Mouse (Mus musculus): Measurements from ENCODE around the gene Fbxw9.
"Not testable (repeated sequence)": the region's sequence is repeated elsewhere in the genome, so short reads cannot be mapped to it uniquely, and the experiment has no call there.

Gene Fbxw9

DNA sequence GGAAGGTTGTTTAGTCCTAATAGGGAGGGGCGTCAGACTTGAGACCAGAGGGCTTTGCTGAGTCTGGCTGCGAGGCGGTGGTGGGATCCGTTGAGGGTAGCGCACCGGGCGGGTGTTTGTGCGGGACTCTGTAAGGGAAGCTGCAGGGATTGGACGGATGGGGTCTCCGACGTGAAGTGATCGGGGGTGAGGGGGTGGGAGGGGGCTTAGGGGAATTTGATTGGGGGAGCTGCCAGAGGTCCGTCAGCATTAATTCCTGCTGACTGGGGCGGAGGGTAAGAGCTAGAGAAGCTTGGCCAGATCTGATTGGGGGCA lies 22.5 kb upstream of the Fbxw9 start:
- DNase-seq (ENCODE audit: low spot score): no peak

DNA sequence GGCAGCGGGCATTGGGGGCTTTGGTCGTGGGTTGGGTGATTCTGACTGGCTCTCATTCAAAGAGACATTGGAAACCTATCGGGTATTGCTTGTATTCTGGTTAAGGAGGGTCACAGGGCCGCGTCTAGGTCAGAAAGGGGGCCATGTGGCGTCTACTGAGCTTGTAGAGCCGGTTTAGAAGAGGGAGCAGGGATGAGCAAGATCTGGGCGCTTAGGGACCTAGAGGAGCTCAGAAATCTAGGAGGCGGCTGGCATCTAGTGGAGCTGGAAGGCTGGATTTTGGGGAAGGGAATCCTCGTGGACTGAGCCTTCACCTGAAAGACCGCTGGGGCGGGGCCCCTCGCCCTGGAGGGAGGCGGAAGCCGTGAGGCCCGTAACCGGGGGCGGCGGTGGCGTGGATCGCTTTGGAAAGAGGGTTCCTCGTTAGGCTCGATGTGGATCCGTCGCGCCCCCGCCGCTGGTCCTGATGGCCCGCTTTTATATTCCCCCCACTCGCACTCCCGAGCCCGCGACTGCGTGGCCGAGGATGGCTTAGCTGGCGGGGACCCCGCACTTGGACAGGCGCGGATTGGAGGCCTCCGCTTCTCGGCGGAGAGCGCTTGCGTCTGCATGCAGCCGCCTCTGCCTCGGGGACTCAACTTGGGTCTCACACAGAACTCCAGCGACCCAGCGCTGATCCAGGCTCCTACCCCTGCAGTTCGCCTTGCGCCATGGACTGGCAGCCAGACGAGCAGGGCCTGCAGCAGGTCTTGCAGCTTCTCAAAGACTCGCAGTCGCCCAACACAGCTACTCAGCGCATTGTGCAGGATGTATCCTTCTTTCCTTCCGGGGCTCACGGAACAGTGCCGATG lies 21.9 kb upstream of the Fbxw9 start:
- peak; percentile 30 for DNase-seq (ENCODE audit: low spot score)

DNA sequence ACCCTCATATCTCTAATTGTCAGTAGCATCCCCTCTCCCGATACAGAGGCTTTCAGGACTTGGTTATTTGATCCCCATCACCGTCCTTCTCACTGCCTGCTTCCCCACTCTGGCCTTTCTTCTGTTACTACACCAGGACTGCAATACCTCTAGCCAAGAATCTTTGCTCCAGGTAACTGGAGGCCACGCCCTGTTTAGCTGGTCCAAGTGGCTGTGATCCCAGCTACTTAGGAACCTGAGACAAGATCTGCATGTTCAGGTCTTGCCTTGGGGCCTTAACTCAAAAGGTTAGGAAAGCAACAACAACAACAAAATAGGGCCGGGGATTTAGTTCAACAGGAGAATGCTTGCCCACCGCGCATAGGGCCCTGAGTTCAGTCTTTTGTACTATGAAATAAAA lies 16.2 kb upstream of the Fbxw9 start:
- DNase-seq (ENCODE audit: low spot score): no peak

DNA sequence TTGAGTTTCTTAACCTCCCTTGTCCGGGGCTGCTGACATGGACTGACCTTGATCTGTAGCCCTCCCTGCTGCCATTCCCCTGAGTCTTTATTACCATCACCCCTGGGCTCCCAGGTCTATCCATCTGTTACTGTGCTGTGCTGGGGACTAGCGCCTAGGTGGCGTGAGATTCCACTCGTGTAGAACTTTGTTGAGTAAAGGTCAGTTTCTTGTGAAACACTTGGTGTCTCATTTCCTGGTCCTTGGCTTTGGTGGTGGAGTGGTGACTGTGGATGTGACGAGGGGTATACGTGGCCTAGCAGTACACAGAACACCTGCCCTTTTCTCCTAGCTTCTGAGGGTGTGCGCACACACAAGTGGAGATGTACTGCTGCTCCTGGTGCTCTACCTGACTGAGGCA lies 2.5 kb upstream of the Fbxw9 start:
- DNase-seq (ENCODE audit: low spot score): no peak

DNA sequence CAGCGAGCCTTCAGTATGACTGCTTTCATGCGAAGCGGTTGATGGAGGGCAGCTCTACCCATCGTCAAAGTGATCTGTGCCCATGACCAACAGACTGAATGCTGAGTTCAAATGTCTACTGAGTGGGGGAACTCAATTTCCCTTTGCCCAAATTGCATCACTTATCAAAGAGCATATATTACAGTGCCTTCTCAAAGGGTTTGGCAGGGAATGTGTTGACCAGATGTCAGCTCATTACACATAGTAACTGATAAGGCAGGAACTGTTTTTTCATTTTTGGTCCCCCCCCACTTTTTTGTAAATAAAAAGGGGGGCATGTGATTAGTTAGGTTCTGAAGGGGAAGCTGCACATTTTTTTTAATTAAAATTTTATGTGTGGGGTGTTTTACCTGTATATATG lies 2.7 kb downstream of the Fbxw9 start:
- DNase-seq (ENCODE audit: low spot score): no peak

DNA sequence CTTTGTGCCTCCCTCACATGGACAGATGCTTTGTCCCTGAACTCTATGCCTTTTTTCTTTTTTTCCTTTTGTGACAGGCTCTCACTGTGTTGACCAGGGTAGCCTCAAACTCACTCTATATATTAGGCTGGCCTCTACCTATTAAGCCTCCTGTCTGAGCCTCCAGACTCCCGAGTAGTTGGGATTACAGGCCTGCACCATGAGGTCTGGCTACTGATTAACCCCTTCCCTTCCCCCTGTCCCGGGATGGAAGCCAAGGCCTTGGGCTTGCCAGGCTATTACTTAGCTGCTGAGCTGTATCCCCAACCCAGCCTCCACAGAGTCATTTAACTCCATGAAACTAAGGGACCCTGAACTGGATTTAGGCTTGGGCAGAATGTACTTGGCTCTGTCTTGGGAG lies 5.4 kb downstream of the Fbxw9 start:
- DNase-seq (ENCODE audit: low spot score): no peak

DNA sequence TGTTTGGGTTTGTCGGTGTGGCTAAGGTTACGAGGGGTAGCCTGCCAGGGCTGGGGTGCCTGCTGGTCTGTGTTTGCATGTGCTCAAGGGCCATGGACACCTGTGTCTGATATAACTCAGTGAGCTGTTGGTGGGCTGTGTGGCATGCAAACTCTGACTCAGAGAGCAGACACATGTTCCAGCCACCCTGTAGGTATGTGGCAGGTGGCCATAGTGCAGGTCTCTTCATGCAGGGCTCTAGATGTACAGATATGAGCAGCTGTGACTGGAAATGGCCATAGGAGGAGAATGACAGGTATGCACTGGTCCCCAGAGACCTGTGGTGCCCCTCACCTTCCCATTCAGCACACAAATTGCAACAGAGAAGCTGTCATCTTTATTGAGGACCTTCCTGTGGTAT lies 7.3 kb downstream of the Fbxw9 start:
- no peak for DNase-seq (ENCODE audit: low spot score)

DNA sequence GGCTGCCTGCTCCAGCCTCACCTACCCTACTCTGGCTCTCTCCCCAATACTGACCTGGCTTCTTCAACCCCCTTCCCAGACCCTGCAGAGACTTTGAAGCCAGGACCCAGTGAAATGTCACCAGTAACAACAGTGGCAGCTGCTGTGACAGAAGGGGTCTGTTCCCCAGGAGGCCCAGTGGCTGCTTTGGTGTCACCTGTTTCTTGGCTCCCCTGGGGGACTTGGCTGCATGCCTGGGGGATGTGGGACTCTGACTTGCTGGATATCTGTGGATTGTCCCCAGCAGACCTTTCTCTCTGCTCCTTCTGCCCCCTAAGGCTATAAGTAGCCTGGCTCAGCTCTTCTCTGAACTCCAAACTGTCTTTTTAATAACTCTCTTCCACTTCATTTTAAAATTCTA lies 8.1 kb downstream of the Fbxw9 start, which contains the start of gene Gm5741:
TSS of gene Gm5741 (minus strand) at position 1 of the 400 bp plus-strand sequence.
- no peak for DNase-seq (ENCODE audit: low spot score)

DNA sequence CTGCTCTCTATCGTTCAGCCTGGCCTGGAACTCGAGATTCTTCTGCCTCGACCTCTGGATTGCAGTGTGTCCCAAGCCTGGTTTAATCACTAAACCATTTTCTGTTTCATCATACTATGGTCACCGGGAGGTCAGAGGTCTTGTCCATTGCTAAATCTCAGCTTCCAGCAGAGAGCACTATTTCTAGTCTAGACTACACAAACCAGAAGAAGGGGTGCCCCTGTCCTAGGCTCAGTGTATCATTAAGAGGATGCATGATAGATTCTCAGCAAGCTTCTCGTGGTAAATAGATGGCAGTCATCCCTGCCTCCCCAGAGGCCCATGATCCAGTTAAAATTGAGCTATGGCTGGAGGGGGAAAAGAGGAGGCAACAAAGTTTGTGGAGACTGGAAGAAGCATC lies 11.2 kb downstream of the Fbxw9 start:
- DNase-seq (ENCODE audit: low spot score): no peak

DNA sequence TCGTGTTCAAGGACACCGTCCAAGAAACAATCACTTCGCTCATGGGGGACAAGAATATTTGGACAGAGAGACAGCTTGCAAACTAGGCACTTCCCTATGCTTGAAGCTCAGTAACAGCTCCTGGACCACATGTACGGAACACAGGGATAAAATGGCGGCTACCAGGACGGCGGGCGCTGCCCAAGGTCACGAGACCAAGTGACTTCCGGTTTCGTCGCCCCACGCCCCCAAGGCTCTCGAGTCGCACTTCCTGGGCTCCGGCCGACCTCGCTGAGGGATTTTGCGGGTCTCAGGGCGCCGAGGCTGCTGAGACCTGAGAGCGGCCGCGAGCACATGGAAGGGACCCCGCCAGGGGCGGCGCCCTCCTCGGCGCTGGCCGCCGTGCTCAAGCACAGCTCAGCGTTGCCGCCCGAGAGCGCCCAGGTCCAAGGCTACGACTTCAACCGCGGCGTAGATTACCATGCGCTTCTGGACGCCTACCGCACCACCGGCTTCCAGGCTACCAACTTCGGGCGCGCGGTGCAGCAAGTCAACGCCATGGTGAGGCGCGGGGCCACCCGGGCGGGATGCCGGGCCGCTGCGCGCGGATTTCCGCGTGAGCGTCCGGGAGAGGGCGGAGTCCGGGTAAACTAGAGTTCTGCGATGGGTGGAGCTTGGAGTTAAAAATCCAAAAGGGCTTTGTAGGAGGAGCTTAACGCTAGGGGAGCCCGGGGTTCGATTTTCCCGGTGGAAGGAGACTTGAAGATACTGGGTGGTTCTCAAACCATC lies 11.8 kb downstream of the Fbxw9 start, which contains the start of gene Dhps:
TSS of gene Dhps (plus strand) at position 244 of the 768 bp plus-strand sequence.
- DNase-seq (ENCODE audit: low spot score): peak; percentile 69

DNA sequence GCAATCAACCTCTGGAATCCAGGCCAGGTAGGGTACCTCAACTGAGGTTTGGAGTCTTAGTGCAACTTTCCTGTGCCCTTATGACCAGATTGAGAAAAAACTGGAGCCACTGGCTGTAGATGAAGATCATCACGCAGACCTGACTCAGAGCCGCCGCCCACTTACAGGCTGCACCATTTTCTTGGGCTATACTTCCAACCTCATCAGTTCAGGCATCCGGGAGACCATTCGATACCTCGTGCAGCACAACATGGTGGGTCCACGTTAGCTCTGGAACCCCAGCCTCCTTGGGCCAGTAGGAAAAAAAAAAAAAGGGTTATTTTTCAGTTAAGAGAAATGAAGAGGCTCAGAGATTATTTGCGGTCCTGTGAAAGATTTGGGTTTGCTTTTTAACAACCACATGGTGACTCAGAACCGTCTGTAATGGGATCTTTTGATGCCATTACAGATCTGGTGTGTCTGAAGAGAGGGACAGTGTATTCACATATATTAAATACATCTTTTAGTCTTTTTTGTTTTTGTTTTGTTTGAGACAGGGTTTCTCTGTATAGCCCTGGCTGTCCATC lies 12.6 kb downstream of the Fbxw9 start:
- DNase-seq (ENCODE audit: low spot score): no peak

DNA sequence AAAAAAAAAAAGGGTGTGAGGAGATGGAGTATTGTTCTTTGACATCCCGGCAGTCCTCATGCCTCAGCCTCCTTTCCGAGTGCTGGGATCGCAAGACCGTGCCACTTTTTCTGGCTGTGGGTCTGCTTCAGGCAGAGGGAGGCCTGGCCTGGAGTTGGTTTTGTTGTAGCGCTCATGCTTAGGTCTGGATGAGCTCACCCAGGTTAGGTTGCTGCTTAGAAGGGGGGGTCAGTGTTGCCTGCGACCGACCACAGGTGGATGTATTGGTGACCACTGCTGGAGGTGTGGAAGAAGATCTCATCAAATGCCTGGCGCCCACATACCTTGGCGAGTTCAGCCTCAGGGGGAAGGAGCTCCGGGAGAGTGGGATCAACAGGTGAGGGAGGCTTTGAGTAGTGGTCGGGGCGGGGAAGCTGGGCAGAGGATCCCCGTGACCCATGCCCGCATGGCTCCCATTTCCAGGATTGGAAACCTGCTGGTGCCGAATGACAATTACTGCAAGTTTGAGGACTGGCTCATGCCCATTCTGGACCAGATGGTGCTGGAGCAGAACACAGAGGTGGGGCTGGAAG lies 13.3 kb downstream of the Fbxw9 start:
- no peak for DNase-seq (ENCODE audit: low spot score)

DNA sequence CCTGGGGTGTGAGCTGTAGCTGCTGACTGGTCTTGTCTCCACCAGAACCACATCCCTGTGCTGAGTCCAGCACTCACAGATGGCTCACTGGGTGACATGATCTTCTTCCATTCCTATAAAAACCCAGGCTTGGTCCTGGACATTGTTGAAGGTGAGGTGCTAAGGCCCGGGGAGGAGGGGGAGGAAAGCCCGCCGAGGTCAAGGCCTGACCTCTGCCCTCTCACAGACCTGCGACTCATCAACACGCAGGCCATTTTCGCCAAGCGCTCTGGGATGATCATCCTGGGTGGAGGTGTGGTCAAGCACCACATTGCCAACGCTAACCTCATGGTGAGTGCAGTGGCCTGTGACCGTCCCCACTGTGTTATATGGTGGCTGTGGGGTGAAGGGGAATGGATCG lies 14.3 kb downstream of the Fbxw9 start:
- no peak for DNase-seq (ENCODE audit: low spot score)

DNA sequence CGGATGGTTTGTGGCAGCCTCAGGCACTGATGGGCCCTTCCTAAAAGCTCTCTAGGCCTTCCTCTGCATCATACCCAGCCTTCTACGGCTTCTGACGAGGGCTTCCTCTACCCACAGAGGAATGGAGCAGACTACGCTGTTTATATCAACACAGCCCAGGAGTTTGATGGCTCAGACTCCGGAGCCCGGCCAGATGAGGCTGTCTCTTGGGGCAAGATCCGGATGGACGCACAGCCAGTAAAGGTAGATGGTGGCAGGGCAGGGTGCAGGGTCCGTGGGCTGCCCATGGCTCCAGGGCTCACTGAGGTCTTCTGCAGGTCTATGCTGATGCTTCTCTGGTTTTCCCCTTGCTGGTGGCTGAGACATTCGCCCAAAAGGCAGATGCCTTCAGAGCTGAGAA lies 14.8 kb downstream of the Fbxw9 start:
- no peak for DNase-seq (ENCODE audit: low spot score)

DNA sequence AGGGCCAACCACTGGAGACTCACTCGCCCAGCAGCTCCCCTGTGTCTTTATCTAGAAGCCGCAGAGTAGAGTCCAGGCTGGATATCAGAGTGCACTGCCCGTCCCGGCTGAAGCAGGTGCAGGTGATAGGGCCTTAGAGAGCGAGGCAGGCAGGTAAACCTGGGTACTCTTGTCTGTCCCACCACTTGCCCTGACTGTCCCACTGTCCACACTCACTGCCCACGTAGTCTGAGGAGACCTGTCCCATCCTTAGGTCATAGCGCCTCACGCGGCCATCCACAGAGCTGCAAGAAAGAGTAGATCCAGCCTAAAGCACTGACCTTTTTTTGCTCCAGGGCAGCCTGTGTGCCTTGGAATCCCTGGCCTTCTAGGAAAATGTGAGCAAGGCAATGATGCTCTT lies 16.1 kb downstream of the Fbxw9 start:
- DNase-seq (ENCODE audit: low spot score): no peak

DNA sequence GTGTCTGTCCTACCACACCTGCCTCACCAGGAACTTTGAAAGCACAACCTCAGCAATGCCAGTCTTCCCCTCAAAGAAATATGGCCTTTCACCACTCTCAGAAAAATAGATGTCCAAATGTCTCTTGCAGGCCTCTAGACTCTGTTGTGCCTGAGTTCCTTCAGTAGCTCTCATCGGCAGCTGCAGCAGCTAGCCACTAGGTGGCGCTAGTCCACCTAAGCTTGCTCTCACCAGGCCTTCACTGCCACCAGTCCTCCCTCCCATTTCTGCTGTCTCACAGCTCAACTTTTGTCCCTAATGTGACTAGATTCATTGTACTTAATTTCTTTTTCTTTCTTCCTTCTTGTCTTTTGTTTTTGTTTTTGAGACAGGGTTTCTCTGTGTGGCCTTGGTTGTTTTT lies 17.1 kb downstream of the Fbxw9 start:
- no peak for DNase-seq (ENCODE audit: low spot score)

DNA sequence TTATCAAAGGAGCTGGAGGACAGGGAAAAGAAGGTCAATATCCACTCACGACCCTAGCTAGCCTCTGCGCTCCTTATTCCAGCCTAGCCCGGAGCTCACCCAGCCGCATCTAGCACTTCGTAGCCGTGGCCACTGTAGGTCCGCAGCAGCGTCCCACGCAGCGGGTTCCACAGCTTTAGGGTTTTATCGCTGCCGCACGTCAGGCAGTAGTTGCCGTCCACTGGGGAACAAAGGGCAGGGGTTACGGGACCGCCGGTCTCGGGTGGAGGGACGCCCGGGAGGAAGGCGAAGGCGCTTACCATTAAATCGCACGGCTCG lies 20.3 kb downstream of the Fbxw9 start:
- no peak for DNase-seq (ENCODE audit: low spot score)

DNA sequence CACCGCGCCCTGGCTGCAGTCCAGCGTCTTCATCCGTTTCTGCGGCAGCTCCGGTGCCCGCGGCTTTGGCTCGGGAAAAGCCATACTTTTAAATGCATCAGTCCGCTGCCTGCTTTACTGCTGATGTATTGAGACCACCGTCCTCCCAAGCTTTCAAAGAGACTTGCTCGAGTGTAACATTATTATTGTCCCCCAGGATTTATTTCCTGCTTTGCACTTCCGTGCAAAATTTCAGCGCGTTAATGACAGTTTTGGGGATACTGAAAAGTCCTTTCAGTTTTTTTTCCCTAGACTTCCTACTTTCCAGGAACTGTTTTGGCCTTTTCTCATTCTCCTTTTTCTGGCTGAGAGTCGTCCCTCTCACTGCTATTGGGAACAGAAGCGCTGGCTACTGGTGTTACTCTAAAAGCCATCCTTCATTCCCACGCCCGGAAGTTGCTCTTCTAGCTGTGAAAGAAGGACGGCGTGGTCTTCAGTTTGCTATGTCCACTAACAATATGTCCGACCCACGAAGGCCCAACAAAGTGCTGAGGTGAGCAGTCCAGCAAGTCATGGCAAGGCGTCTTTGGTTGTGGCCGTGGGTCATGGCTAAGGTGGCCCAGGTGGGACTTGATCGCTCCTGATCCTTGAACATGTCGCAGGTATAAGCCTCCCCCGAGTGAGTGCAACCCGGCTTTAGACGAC lies 20.8 kb downstream of the Fbxw9 start, which contains the start of gene Wdr83os:
TSS of gene Wdr83os (plus strand) at position 209 of the 684 bp plus-strand sequence.
- no peak for DNase-seq (ENCODE audit: low spot score)

DNA sequence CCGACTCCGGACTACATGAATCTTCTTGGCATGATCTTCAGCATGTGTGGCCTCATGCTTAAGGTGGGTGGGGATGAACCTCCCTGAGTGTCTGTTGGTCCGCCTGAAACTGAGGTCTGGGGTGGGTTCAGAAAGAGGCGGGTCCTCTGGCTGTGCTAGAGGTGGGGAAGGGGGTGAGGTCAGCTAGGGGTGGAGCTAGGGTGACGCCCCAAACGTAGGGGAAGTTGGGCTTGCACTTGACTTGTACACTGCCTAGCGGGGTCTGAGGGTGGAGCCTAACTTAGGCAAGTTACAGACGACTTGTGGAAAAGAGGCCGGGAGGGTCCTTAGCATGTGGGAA lies 21.3 kb downstream of the Fbxw9 start, which contains the start of gene Wdr83:
TSS of gene Wdr83 (minus strand) at position 91 of the 340 bp plus-strand sequence.
- DNase-seq (ENCODE audit: low spot score): no peak

DNA sequence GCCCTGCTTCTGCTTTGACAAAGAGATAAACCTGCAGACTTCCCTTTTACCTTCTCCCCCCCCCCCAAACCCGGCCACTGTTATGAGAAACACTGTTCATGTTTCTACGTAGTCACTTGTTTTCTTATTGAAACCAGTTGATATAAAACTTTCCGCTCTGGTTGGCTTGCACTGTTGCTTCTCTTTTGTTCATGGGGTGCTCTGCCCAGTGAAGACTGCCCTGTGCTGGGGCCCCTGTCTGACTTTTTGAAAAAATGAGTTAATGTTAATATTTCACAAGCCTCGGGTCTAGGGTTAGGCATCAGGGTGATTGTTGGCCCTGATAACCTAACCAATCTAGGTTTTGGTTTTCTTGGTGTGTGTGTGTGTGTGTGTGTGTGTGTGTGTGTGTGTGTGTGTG lies 22.3 kb downstream of the Fbxw9 start:
- not testable (repeated sequence) for DNase-seq (ENCODE audit: low spot score)

DNA sequence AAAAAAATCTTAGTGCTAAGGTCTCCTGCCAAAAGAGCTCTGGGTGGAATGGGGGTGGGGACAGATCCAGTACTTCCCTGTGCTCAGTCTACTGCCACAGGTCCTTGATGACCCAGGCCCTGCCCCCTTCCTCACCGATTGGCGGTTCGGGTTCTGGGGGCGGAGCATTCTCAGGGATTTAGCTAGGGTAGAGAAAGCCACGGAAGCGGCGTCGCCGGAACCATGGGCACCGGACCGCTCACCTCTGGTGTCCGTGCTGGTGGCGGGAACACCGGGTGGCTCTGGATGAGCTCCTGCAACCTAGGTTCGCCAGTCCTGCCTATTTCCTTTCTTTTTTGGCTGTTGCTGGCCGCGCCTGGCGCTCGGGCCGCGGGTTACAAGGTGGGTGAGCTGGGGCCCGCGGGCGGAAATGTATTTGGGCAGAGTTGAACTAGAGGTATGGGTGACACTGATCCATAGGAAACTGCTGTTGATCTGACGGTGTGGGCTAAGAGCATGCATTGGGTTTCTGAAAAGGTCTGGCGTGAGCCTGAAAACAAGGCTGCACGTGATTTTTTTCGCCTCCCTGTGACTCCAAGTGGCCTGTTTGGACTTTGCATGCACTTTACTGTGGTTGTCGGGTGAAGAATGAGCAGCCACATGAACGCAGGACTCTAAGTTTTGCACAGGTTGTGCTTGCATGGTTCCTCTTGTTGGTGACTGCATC lies 23.4 kb downstream of the Fbxw9 start, which contains the start of gene Man2b1:
TSS of gene Man2b1 (plus strand) at position 163 of the 706 bp plus-strand sequence.
- DNase-seq (ENCODE audit: low spot score): peak; percentile 72

DNA sequence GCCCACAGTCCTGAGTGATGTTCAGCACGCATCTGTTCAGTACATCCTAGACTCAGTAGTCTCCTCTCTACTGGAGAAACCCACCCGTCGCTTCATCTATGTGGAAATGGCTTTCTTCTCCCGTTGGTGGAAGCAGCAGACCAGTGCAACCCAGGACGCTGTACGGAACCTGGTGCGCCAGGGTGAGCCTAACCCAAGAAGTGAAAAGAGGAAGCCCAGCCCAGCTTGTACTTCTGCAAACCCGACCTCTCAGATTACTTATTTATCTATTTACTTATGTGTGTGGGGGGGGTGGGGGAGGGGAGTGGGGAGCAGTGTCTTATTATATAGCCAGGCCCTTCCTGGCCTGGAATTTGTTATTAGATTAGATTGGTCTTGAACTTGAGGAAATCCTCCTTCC lies 24.8 kb downstream of the Fbxw9 start:
- no peak for DNase-seq (ENCODE audit: low spot score)
